Mouse (Mus musculus) left cerebral cortex, adult 11 months (tissue): ENCODE results near the gene Mgea5.
"Not testable (repeated sequence)": the region's sequence is repeated elsewhere in the genome, so short reads cannot be mapped to it uniquely, and the experiment has no call there.

ENCODE experiments used
- DNase-seq: peaks from one replicate; pipeline ENCODE4 v3.0.0; 2022; ENCODE audit warnings: low spot score

Mgea5 gene

DNA sequence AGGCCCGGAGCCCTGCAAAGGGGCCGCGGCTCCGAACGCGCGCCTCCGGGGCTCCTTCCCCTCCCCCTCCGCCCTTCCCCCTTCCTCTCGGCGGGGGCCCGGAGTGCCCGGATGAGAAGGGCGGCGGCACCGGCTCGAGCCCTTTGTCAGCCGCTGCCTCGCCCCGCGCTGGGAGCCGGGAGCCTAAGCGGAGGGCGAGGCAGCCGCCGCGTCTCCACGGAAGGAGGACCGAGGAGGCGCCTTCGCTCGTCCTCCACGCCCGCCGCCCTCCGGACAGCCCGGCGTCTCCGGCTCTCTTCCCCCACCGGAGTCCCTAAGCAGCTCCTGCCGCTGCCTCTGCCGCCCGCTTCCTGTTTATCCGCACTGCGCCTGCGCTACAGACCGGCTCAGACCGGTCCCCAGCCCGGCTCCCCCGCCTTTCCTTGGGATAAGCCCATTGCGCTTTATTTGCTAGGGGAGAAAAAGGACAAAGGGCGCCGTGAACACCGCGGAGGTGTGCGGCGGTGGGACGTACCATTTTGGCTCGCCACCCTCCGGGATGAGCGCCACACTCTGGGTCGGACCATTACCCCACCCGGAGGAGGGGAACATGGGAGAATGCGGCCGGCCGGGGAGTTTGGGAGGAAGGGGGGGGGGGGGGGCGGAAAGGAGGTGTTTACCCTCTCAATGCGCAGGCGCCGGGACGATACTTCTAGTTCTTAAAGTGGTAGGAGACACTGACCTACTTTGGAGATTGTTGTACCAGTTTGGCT, at the start of gene Mgea5:
Gene Mgea5 (minus strand): TSS at position 657 of the 752 bp plus-strand sequence.
- DNase-seq = peak; percentile 98

DNA sequence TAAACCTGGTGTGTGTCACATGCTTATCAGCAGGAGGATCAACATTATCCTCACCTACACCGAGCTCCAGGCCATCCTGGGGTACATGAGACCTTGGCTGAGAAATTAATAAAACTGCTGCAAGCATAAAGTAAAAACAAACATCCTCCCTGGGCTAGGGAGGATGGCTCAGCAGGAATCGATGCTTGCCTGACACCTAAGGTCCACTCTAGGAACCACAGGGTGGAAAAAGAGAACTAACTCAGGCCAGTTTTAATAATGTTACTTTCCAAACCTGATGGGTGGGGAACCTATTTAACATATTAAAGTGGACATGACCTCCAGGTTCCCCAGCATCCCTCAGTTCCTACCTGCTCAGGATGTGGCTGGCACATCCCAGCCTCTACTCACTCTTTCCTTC, 47.0 kb upstream of the Mgea5 start:
- DNase-seq = no peak

DNA sequence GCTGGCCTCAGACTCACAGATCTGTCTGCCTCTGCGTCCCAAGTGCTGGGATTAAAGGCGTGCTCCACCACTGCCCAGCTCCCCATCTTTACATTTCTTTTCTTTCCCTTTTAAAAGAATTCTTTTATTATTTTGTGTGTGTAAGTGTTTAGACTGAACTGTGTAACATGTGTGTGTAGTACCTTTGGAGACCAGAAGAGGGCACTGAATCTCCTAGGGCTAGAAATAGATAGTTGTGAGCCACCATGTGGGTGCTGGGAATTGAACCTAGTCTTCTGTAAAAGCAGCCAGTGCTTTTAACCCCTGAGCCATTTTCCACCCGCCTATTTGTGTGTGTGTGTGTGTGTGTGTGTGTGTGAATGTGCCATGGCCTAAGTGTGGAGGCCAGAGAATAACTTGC, 44.1 kb upstream of the Mgea5 start:
- no peak for DNase-seq

DNA sequence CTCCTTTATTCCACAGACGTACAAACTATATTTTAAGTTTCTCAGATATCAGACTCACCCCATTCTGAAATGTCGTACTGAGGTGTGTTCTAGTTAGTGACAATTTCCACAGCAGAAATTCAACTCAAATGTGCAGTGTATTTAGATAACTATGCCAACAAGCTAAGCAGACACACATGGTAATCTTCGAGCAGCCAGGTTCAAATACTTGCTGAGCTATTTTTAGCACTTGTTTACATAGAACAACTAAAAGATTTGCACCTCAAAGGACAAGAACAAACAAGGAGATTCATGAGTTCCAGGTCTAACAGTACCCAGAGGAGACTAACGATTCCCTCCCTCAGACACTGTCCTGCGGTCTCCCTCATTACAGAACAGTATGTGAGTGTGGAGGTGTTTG, 43.5 kb upstream of the Mgea5 start:
- DNase-seq = no peak

DNA sequence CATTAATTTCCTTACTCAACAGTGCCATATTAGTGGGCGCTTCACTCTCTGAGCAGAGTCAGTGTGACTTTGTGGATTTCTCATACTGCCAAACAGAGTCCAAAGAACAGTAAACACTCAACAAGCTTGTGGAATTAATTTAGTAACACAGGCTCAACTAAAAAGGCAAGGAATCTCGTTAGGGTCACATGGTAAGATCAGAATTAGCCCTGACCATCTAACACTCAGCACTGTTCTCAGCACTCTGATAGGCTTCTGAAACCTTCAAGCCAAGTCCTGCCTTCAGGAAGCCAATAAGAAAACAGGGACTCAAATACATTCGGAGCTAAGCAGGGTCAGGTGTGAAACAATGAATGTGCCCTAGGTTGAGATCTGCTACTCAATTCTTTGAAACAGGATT, 42.5 kb upstream of the Mgea5 start:
- no peak for DNase-seq

DNA sequence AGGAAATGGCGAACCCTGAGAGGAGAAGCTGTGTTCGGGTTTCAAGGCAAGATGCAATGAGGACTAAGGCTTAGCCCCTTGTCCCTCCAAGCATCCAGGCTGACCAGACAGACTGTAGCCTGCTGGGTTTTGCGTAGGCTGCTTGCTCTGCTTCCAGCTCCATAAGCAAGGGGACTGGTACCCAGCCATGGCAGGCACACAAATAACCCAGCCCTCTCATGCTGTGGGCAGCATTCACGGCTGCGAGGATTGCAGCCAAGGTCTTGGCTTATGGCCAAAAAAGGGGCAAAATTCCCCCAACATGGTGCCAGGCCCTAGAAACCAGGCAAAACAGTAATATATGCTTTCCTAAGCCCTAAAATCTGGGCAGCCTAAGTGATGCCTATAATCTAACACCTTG, 38.2 kb upstream of the Mgea5 start:
- DNase-seq = no peak

DNA sequence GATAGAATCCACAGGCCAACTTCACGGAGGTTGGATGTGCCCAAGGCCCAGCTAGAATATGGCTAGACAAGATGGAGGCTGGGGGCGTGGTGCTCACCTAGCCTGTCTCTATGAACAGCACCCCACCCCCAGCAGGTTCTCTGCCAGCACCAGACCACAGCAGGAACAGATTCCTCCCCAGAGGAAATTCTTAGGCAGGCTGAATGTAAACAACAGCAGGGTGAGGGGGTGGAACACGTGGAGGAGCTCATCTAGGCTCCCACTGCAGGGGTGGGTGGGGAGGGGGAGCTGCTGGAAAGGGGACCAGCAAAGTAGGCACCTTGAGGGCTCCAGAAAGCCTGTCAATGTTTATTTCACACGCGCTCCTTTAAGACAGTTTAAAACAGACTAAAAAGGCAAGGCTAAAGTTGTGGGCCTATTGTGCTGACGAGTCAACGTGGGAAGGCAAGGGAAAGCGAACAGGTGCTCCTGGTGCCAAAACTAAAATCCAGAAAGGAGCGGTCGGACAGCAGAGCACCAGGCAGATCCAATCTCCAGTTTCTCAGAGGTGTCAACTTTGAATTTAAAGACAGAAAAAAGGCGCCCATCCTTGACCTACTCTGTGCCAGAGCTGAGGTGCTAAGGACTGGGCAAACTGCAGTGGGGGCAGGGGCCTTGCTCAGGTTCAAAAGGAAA, 34.3 kb upstream of the Mgea5 start:
- DNase-seq = no peak

DNA sequence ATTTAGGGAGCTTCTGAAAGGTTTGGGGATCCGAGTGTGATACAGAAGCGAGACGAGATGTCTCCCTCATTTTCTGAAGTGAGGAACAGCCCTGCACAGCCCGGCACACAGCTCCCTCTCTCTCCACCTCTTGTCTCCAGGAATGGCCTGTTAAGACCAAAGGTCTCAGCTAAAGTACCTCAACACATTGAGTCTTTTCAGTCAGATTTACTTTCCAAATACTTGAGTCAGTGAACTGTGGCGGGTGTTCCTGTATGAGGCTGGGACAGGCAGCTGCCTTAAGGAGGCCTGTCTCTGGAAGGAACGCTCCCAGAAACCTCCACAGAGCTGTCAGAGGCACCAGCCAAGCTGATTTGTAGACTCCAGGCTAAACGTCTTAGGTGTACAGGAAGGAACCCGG, 33.1 kb upstream of the Mgea5 start:
- DNase-seq = no peak

DNA sequence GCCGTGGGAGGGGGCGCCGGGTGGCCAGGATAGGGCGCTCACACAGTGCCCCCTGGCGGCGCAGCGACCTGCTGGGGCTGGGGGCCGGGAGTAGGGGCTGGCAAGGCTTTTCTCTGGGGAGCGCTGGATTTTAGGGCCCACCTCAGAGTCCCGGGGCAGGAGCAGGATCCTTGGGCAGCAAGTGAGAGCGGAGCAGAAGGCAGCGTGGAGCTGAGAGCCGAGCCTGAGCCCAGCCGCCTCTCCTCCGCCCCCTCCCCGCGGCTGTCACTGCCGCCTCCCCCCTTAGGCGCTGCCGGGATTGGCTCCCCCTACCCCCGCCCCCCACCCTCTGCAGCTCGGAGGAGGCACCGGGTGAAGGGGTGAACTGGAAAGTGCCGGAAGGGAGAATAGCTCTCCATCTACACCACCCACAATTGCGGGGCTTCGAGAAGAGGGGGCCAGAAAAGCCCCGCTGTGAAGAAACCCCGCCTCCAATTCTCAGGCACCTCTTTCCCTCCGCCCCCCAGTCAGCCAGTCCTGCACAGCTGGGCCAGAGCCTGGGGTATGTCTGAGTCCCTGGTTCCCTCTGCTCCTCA, 32.3 kb upstream of the Mgea5 start, which contains the start of gene Kcnip2:
Gene Kcnip2 (minus strand): TSS at position 231 of the 575 bp plus-strand sequence.
- DNase-seq = no peak

DNA sequence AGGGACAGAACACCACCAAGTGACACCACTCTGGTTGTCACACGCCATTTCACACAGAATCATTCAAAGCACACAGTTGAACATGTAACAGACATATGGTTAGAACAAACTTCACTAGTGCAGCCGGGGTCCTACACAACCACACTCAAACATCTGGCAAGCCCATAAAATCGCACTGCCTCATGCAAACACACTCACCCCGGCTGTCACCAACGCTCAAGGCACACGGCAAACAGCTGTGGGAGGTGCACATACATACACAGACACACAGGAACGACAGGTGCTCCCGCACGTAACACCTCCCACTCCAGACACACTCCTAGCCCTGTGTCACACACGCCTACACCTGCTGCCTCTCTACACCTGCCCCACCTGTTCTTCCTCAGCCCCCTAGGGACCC, 31.5 kb upstream of the Mgea5 start:
- peak; percentile 34 for DNase-seq

DNA sequence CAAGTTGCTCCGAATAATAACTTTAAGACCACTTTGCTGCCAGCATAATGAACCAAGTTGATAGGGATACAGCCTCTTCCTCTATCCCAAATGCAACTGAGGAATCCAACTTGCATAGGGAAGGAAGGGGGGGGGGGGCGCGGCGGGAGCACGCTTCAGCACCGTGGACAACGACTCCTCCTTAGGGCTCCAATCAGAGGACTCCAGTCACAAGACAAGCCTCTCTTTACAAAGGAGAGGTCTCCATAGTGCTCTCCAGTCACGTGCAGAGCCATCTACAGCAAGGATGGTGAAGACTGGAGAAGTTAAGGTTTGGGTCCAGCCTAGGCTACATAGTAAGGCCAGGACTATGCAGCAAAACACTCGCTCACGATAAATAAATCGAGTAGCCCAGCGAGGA, 30.2 kb upstream of the Mgea5 start:
- DNase-seq = no peak

DNA sequence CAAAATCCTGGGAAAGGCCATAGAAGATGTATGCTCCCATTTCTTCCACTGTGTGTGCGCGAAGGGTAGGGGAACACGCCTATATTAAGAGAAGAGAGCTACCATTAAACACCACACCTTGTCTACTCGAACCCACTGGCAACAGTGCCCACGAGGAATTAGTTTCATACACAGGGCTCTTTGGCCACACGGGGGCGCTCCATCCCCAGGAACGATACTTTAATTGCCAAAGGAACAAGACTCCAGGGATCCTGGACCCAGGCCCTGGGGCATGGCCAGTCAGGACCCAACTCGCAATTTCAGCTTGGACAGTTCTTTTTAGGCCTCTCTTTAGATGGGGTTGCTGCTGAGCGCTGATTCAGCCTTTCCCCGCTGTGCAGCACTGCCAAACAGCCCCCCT, 29.6 kb upstream of the Mgea5 start:
- peak; percentile 81 for DNase-seq

DNA sequence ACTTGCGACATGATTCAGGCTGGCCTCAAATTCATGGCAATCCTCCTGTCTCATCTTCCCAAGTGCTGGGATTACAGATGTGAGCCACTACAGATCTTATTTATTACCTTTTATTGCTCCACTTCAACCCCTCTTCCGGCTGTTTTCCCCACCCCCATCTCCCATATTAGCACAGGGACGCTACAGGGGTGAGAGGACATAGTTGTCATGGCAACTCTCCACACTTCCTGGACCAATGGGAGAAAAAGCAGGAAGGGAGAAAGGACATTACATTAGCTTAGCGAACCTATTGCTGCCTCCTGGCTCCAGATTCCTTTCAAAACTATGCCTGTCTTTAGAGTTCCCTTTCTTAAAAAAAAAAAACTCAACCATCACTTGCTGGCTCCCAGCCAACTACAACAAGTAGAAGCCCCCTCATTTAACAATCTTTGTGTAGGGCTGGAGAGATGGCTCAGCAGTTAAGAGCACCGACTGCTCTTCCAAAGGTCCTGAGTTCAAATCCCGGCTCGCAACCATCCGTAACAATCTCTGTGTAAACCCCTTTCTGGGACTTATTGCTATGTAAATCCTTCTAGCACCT, 29.1 kb upstream of the Mgea5 start:
- no peak for DNase-seq

DNA sequence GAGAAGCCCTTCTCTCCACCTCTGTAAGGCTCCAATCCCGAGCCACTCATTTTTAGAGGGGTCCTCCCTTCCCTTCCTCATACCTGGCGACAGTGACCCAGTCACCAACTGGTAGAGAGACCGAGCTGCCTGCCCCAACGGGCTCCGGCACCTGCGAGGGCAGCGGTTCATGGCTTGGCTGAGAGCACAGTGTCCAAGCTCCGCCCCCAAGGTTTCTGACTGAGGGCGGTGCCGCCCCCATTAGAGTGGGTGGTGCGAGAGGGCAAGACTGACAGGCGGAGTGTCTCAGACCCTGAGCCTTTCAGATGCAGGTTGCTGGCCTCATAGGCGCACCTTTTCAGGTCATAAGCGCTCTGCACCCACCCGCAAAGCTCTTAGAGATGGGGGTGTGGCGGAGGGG, 28.5 kb upstream of the Mgea5 start:
- DNase-seq = no peak

DNA sequence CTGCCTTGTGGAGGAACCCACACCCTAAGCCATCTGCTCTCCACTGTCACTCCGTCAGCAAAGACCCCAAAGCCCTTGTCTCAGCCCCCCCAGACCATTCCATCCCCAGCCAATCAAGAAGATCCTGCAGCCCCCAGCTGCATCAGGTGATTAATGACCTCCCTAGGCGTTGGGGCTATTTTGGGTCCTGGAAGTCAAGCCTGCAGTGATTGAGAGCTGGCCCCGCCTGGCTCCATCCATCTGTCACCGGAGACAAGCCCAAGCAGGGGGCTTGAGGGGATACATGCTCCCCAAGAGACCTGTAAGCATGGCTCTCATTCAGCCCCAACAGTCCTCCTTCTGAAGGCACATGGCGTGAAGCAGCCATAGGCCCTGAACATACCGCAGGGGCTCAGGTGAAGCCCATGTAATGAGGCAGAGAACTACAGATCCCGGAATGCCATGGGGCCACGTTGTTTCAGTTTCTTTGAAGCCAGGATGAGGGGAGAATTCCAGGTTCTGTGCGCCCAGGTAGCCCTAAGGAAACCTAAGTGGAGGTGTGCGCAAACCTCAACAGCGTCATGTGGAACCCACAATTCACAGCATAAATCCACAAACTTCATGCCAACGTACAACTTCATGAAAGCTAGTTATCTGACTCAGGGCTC, 27.5 kb upstream of the Mgea5 start:
- no peak for DNase-seq

DNA sequence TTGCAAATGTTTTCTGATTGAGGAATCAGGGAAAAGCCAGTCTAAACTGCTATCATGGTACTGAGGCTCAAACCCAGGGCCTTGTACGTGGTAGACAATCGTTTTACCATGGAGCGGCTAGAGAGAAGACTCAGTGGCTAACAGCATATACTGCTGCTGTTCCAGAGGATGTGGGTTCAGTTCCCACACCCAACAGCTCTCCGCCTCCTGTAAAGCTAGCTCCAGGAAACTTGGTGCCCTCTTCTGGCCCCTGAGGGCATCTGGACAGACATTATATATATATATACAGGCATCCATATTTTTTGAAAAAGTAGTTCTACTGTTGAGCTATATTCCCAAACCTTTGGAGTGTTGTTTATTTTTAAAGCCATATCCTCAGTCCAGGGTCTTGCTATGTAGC, 24.1 kb upstream of the Mgea5 start:
- DNase-seq = no peak

DNA sequence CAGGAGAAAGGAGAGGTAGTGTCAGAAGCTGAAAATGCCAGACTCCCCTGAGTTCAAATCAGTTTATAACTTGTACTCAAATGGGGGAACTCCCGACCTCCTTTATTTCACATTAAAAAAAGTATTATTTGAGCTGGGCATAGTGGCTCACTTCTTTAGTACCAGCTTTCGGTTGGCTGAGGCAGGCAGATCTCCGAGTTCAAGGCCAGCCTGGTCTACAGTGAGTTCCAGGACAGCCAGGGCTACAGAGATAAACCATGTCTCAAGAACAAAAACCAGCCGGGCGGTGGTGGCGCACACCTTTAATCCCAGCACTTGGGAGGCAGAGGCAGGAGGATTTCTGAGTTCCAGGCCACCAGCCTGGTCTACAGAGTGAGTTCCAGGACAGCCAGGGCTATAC, 22.2 kb upstream of the Mgea5 start:
- DNase-seq = not testable (repeated sequence)

DNA sequence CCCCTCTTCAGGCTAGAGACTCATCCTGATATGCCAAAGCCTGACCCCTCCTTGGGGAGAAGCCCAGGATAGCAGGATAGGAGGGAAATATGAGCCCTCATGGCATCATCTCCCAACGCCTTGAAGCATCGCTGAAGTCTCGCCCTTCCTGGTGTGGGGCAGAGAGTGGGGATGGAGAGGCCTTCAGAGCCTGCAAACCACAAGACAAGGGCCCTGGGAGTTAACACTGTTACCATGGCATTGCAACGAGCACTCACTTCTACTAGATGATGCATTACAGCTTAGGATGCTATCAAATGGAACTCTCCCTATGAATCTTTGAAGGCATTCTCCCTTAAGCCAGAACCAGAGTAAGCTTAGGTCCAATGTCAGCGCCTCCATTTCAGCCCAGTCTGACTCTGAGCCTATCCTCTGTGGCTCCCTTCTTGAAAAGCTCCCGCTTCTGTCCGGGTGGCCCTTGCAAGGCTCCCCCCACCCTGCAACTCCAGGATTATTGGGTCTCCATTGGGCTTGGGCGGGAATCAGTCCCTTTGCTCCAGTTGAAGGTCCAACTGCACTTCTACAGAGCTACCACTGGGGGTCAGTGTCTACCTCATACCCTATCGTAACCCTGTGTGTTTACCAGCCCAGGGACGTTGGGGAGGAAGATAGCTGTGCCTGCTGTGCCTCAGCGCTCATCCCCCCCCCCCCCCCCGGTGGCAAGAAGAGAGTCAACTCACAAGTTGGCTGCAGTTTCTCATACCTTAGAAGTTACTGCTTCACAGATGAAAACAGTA, 21.1 kb upstream of the Mgea5 start:
- DNase-seq = no peak

DNA sequence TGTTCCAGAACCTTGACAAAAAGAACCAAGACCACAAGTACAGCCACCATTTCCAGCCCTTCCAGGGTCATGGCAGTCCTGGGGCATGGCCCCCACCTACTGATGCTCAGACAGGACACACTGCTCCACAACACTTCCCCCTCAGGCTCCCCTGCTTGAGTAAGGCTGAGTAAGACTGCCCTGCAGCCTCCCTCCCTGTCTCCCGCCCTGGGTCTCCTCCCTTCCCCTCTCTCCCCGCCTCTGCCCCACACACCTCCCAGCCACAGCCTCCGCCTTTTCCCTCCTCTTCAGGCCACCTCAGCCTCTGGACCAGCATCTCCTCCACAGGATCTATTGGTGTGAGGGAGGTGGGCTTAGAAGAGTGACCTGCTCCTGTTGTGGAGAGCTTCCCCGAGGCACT, 19.8 kb upstream of the Mgea5 start:
- DNase-seq = no peak

DNA sequence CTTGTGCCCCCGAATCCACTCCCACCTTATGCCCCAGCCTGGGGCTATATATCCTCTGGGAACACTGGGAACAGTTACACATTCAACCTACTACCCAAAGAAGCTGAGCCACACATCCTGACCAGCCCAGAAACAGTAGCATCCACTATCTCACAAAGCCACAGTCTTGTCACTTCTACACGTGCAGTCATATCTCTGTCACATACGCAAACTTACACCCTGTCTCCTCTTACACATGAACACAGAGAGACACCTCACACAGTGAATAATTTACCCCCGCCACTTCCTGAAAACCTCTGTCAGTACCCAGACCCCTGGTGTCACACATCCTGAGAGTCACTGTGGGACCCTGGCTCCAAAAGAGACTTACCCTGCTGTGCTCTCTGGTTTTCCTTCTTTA, 19.1 kb upstream of the Mgea5 start:
- DNase-seq = no peak

DNA sequence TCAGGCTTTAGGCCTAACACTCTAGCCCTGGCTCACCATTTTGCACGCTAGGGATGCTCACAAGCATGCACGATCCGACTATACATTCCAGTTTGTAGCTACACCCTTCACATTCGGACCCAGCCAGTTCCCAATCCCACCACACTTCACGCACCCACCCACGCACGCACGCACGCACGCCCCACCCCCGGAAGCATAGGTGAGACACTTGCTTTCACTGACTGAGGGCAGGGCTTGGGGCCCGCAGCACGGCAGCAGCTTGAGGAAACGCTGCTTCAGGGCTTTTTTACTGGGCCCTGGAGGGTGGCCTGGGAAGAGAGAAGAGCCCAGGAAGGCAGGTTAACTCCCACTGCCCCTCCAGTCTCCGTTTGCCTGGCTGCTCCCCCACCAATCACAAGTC, 13.2 kb upstream of the Mgea5 start:
- no peak for DNase-seq

DNA sequence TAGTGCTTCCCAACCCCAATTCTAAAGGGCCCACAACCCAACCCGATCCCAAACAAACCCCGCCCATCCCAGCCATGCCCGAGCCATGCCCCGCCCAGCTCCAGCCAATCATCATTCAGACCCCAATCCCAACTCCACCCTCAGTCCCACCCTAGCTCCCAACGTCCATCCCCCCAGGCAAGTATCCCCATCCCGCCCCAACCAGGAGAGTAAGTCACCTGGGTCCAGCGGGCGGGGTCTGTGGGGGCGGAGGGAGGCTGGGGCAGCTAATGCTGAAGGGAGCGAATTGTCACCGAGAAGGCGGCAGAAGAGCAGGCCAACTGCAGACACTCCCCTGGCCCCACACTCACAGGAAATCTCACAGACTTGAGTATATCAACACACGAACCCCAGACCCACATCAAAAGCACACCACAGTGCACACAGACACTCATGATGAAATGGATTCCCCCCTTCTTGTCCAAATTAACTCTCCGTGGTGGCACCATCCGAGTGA, 12.5 kb upstream of the Mgea5 start:
- no peak for DNase-seq
